Mouse (Mus musculus) stomach, embryonic 16.5 days (tissue): ENCODE results near the gene Rangap1. TPM values are rescaled to one million over a fixed set of nuclear protein-coding genes. Genes with fewer than 3 reads are reported as not detected.
A peak's percentile ranks its signal among the peaks of the same experiment; 100 is the strongest.

Source experiments
- ATAC-seq: fragments of 200-750 bp; cut with Nextera tagmentation; 2 replicates; pipeline ENCODE4 v1.8.0; 2017; ENCODE audit warnings: moderate number of reproducible peaks, moderate TSS enrichment; ENCODE audit not compliant: insufficient read depth, low FRiP score
- H3K27ac ChIP-seq: fragments of 300-500 bp; sonication (generic); 2 replicates; pipeline ENCODE4 v1.5.1; 2014; ENCODE audit warnings: low read length
- H3K27me3 ChIP-seq: fragments of 300-500 bp; sonication (generic); 2 replicates; pipeline ENCODE4 v1.6.1; 2014; ENCODE audit warnings: low read length, control low read depth, mixed read lengths; ENCODE audit not compliant: control insufficient read depth, insufficient read depth
- H3K36me3 ChIP-seq: fragments of 300-500 bp; sonication (generic); 2 replicates; pipeline ENCODE4 v1.6.1; 2014; ENCODE audit warnings: low read length; ENCODE audit not compliant: control insufficient read depth, insufficient read depth
- H3K4me1 ChIP-seq: fragments of 300-500 bp; sonication (generic); 2 replicates; pipeline ENCODE4 v1.6.1; 2014; ENCODE audit warnings: low read length, control low read depth, mixed read lengths; ENCODE audit not compliant: control insufficient read depth, insufficient read depth
- H3K4me2 ChIP-seq: fragments of 300-500 bp; sonication (generic); 2 replicates; pipeline ENCODE4 v1.6.1; 2014; ENCODE audit warnings: low read depth, low read length, mixed read lengths
- H3K4me3 ChIP-seq: fragments of 300-500 bp; sonication (generic); replicated peaks from 2 replicates; pipeline ENCODE4 v1.5.1; 2014; ENCODE audit warnings: mild to moderate bottlenecking, low read length
- H3K9ac ChIP-seq: fragments of 300-500 bp; sonication (generic); 2 replicates; pipeline ENCODE4 v1.6.1; 2014; ENCODE audit warnings: low read length
- H3K9me3 ChIP-seq: fragments of 300-500 bp; sonication (generic); replicated peaks from 2 replicates; pipeline ENCODE4 v1.6.1; 2016; ENCODE audit warnings: low read length, control low read depth; ENCODE audit not compliant: control insufficient read depth
- WGBS: fragments of 180-500 bp; shearing (Covaris S2); extraction: QIAGEN DNeasy Blood & Tissue Kit; methylation state at CpG from one replicate; pipeline ENCODE4 v1.1.7; 2014; 5-methylcytosine and 5-hydroxymethylcytosine counted together
- polyA plus RNA-seq: library from polyadenylated mRNA; unstranded; fragments of >200 nt; fragmentation: Nextera tagmentation; extraction: Ambion mirVana; gene quantifications from 2 replicates; pipeline ENCODE4 v1.2.1, GENCODE M21; 2015

Gene Rangap1
- polyA plus RNA-seq, result 95.8 and 98.5 TPM in 2 replicates

- H3K9me3 ChIP-seq, result no peaks in the 10 kb centered on the region
- peak within 1 kb of the TSS; percentile 85 for H3K4me3 ChIP-seq
- under 1% methylated on average over 65 of the region's 65 CpGs for WGBS
- peak; percentile 90 for ATAC-seq
- peak within 1 kb of the TSS; percentile 86 for H3K4me2 ChIP-seq
- peak within 1 kb of the TSS; percentile 92 for H3K27ac ChIP-seq
- no peaks in the 10 kb centered on the region for H3K27me3 ChIP-seq
- peaks cover 7% of the 10 kb centered on the region for H3K4me1 ChIP-seq
- no peaks in the 10 kb centered on the region for H3K36me3 ChIP-seq
- H3K9ac ChIP-seq, result peak within 1 kb of the TSS; percentile 88
Measured at GRCm38 (mm10) chr15:81744992-81745600, at the start of gene Rangap1, which contains the start of gene Zc3h7b. Gene Rangap1 (minus strand): TSS chr15:81745530. Gene Zc3h7b (plus strand): TSS chr15:81745057.

GRCm38 (mm10) chr15:81792444-81792843 is 47.1 kb upstream of the Rangap1 start:
- H3K4me2 ChIP-seq, result no peak overlapping the region
- H3K36me3 ChIP-seq, result peaks cover 4% of the 10 kb centered on the region; the same call in 1 of the 2 replicates
- 89% methylated on average over 9 of the region's 9 CpGs for WGBS
- H3K9me3 ChIP-seq, result no peaks in the 10 kb centered on the region
- H3K4me1 ChIP-seq, result no peaks in the 10 kb centered on the region
- ATAC-seq, result no peak
- H3K9ac ChIP-seq, result no peak overlapping the region
- H3K27ac ChIP-seq, result no peak overlapping the region
- H3K27me3 ChIP-seq, result no peaks in the 10 kb centered on the region
- H3K4me3 ChIP-seq, result no peak overlapping the region

GRCm38 (mm10) chr15:81787525-81787924 is 42.2 kb upstream of the Rangap1 start:
- Histone ChIP-seq H3K4me2 (no peak overlapping the region), H3K9ac (no peak overlapping the region), H3K4me3 (no peak overlapping the region), H3K9me3 (no peaks in the 10 kb centered on the region), H3K27ac (no peak overlapping the region), H3K4me1 (no peaks in the 10 kb centered on the region), H3K36me3 (peaks cover 16% of the 10 kb centered on the region), H3K27me3 (no peaks in the 10 kb centered on the region)
- 91% methylated on average over 13 of the region's 13 CpGs for WGBS
- ATAC-seq, result no peak

GRCm38 (mm10) chr15:81785701-81786100 is 40.4 kb upstream of the Rangap1 start:
- no peak for ATAC-seq
- 93% methylated on average over 8 of the region's 8 CpGs for WGBS
- no peak overlapping the region for H3K27ac ChIP-seq
- H3K36me3 ChIP-seq, result peaks cover 13% of the 10 kb centered on the region
- no peaks in the 10 kb centered on the region for H3K27me3 ChIP-seq
- H3K9ac ChIP-seq, result no peak overlapping the region
- no peaks in the 10 kb centered on the region for H3K9me3 ChIP-seq
- H3K4me1 ChIP-seq, result no peaks in the 10 kb centered on the region
- no peak overlapping the region for H3K4me3 ChIP-seq
- no peak overlapping the region for H3K4me2 ChIP-seq

- Histone ChIP-seq H3K27me3 (no peaks in the 10 kb centered on the region), H3K4me2 (no peak overlapping the region), H3K4me3 (no peak overlapping the region), H3K27ac (no peak overlapping the region), H3K36me3 (peaks cover 13% of the 10 kb centered on the region), H3K9me3 (no peaks in the 10 kb centered on the region), H3K9ac (no peak overlapping the region), H3K4me1 (no peaks in the 10 kb centered on the region)
- WGBS, result 70% methylated on average over 5 of the region's 5 CpGs
- no peak for ATAC-seq
Measured at GRCm38 (mm10) chr15:81784762-81785161, 39.4 kb upstream of the Rangap1 start.

- WGBS, result 84% methylated on average over 7 of the region's 7 CpGs
- peaks cover 13% of the 10 kb centered on the region for H3K36me3 ChIP-seq
Measured at GRCm38 (mm10) chr15:81781816-81782215, 36.5 kb upstream of the Rangap1 start.

GRCm38 (mm10) chr15:81776631-81777422 is 31.5 kb upstream of the Rangap1 start:
- Histone ChIP-seq H3K4me1 (no peaks in the 10 kb centered on the region), H3K9me3 (no peaks in the 10 kb centered on the region), H3K4me3 (no peak overlapping the region), H3K27me3 (no peaks in the 10 kb centered on the region), H3K9ac (no peak overlapping the region), H3K4me2 (no peak overlapping the region), H3K36me3 (peaks cover 3% of the 10 kb centered on the region; the same call in 1 of the 2 replicates), H3K27ac (no peak overlapping the region)
- no peak for ATAC-seq
- WGBS, result 79% methylated on average over 11 of the region's 11 CpGs

More at GRCm38 (mm10) chr15:81781816-81782215, 36.5 kb upstream of the Rangap1 start:
- H3K4me3 ChIP-seq, result no peak overlapping the region
- ATAC-seq, result no peak
- H3K4me2 ChIP-seq, result no peak overlapping the region
- H3K9me3 ChIP-seq, result no peaks in the 10 kb centered on the region
- H3K4me1 ChIP-seq, result no peaks in the 10 kb centered on the region
- H3K9ac ChIP-seq, result no peak overlapping the region
- H3K27me3 ChIP-seq, result no peaks in the 10 kb centered on the region
- no peak overlapping the region for H3K27ac ChIP-seq

- no peak overlapping the region for H3K9ac ChIP-seq
- H3K27ac ChIP-seq, result no peak overlapping the region
- ATAC-seq, result no peak
- no peak overlapping the region for H3K4me3 ChIP-seq
- no peaks in the 10 kb centered on the region for H3K27me3 ChIP-seq
- no peaks in the 10 kb centered on the region for H3K9me3 ChIP-seq
- 0 out of 2 replicates have a peak, but pooled peaks cover 3% of the 10 kb centered on the region for H3K36me3 ChIP-seq
- H3K4me2 ChIP-seq, result no peak overlapping the region
- H3K4me1 ChIP-seq, result no peaks in the 10 kb centered on the region
- 87% methylated on average over 15 of the region's 15 CpGs for WGBS
Measured at GRCm38 (mm10) chr15:81774505-81775171, 29.3 kb upstream of the Rangap1 start.
